Mouse (Mus musculus) bone marrow, adult 2 months (tissue): ENCODE measurements at regions not wholly inside any gene's neighbourhood (a gene's known extent, or its start where the extent isn't known, plus 50 kb on each side); places are given as distances from the start of the nearest gene placed in this dataset.

Experiments used
- CTCF ChIP-seq: fragments of 200-500 bp; IDR thresholded peaks from 2 replicates; pipeline ENCODE4 v1.5.1; 2011; ENCODE audit warnings: low read length, control low read depth; ENCODE audit not compliant: control insufficient read depth, insufficient read depth
- POLR2A ChIP-seq: fragments of 200-500 bp; IDR thresholded peaks from 2 replicates; pipeline ENCODE4 v1.6.1; 2011; ENCODE audit warnings: low read depth, mild to moderate bottlenecking, control low read depth, low read length, borderline replicate concordance; ENCODE audit not compliant: control insufficient read depth

- TF ChIP-seq POLR2A, result no peak
- TF ChIP-seq CTCF, result no peak
Measured at GRCm38 (mm10) chr3:130819837-130820098, 89.6 kb upstream of the Rpl34 start.
